Mouse (Mus musculus) lung, embryonic 14.5 days (tissue): ENCODE data around the gene Sec14l4. TPM values are rescaled to one million over a fixed set of nuclear protein-coding genes. Genes with fewer than 3 reads are reported as not detected.

Experiments used
- ATAC-seq: fragments of 200-750 bp; cut with Nextera tagmentation; 2 replicates; pipeline ENCODE4 v1.8.0; 2017; ENCODE audit warnings: mild to moderate bottlenecking, moderate TSS enrichment, moderate library complexity; ENCODE audit not compliant: insufficient read depth
- DNase-seq: peaks from one replicate; pipeline ENCODE4 v3.0.0-alpha.2; 2015
- H3K27ac ChIP-seq: fragments of 300-500 bp; sonication (generic); 2 replicates; pipeline ENCODE4 v1.5.1; 2014; ENCODE audit warnings: low read depth, mild to moderate bottlenecking, moderate library complexity
- H3K27me3 ChIP-seq: fragments of 300-500 bp; sonication (generic); 2 replicates; pipeline ENCODE4 v1.6.1; 2014; ENCODE audit warnings: low read length, control low read depth; ENCODE audit not compliant: insufficient read depth
- H3K36me3 ChIP-seq: fragments of 300-500 bp; sonication (generic); 2 replicates; pipeline ENCODE4 v1.6.1; 2014; ENCODE audit warnings: control low read depth; ENCODE audit not compliant: insufficient read depth
- H3K4me1 ChIP-seq: fragments of 300-500 bp; sonication (generic); 2 replicates; pipeline ENCODE4 v1.6.1; 2014; ENCODE audit warnings: antibody characterized with exemption, control low read depth; ENCODE audit not compliant: insufficient read depth
- H3K4me2 ChIP-seq: fragments of 300-500 bp; sonication (generic); 2 replicates; pipeline ENCODE4 v1.6.1; 2014; ENCODE audit warnings: mild to moderate bottlenecking
- H3K4me3 ChIP-seq: fragments of 300-500 bp; sonication (generic); 2 replicates; pipeline ENCODE4 v1.5.1; 2014; ENCODE audit warnings: low read depth, low read length
- H3K9ac ChIP-seq: fragments of 300-500 bp; sonication (generic); 2 replicates; pipeline ENCODE4 v1.6.1; 2014
- H3K9me3 ChIP-seq: fragments of 300-500 bp; sonication (generic); 2 replicates; pipeline ENCODE4 v1.6.1; 2016; ENCODE audit warnings: low read depth, low read length, control low read depth
- CTCF ChIP-seq: IDR thresholded peaks from 2 replicates; pipeline ENCODE4 v1.5.1; 2016; ENCODE audit warnings: antibody characterized with exemption, low read depth
- WGBS: fragments of 180-500 bp; shearing (Covaris S2); extraction: QIAGEN DNeasy Blood & Tissue Kit; methylation state at CpG from one replicate; pipeline ENCODE4 v1.1.7; 2014; 5-methylcytosine and 5-hydroxymethylcytosine counted together
- polyA plus RNA-seq: library from polyadenylated mRNA; unstranded; fragments of >200 nt; fragmentation: Nextera tagmentation; extraction: Ambion mirVana; gene quantifications from 2 replicates; pipeline ENCODE4 v1.2.1, GENCODE M21; 2014

Sec14l4 gene
- polyA plus RNA-seq, 1 experiment from 2014 or later: 4.2 TPM

DNA sequence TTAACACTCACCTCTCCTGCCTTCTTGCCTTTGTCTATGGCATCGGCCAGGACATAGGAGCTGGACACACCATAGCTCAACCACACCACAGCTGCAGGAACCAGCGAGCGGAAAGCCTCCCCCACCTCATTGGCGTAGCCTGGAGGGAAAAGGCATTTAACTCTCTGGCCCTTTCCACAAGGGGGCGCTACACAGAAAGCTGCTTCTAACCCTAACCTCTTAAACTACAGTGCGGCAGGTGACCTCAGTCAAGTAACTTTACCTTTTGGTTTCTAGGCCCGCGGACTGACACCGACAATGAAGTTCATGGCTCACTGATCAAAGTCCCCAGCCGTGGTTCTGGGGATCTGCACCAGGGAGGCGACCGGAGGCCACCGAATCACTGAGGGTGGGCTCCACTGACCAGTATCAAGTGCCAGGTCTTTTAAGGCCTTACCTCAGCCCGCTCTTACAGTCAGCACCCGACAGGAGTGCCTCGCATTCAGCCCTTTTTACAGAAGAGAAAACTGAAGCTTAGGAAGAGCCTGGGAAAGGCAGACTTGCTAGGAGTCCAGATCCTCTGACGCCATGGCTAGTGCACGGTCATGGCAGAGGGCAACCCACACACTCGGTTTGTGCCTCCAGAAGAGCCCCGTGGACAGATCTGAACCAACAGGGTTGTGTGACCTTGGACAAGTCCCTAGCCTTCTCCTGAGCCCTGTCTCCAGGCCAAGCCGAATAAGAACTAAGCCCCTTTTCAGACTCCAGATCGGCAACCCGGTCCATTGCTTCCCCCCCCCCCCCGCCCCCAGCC lies 63.3 kb downstream of the Sec14l4 start:
- peaks cover 9% of the 10 kb centered on the region; the same call in 1 of the 2 replicates for H3K36me3 ChIP-seq
- 9% methylated on average over 24 of the region's 24 CpGs for WGBS
- H3K9me3 ChIP-seq: no peaks in the 10 kb centered on the region
- H3K9ac ChIP-seq: peak overlapping the region; percentile 56
- H3K4me1 ChIP-seq: peaks cover 6% of the 10 kb centered on the region; the same call in 1 of the 2 replicates
- peak; percentile 77 for DNase-seq
- H3K4me2 ChIP-seq: peak overlapping the region; percentile 92
- no peak for ATAC-seq
- H3K27me3 ChIP-seq: no peaks in the 10 kb centered on the region
- peak overlapping the region; percentile 78 for H3K27ac ChIP-seq
- peak overlapping the region; percentile 58 for H3K4me3 ChIP-seq
- TF ChIP-seq CTCF: peak; percentile 83

DNA sequence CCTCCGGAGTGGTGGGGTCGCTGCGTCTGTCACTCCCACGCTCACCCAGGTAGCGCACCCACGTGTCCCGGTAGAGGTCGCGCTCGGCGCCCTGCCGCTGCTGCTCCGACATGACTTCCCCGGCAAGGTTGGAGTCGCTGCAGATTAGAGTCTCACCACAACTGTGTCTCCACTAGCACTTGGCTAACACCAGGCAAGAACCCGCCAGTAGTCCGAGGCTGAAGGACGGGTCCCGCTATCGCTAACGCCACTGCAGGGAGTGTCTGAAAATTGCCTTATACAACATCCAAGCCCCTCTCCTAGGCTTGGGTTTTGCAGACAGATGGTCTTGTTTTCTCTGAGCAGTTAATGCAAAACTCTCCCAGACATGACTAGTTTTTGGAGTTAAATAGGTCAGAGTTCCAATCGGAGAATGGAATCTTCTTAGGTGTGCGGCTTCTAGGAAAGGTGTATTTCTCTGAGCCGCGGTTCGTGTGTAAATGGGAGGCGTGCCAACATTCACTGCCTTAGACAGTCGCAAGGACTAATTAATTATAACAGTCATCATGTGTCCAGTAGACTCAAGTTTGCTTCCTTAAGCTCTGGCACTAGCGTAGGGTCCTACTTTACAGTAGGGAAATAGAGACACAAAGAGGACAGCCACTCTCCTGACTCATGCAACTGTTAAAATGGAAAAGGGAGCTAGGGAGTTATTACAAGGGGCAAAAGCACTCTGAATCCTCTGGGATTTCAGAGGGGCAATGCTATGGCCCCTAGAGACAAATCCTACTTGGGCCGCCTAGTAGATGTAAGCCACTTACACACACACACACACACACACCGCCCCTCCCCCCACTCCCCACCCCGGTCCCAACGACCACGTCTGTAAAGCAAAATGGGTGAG lies 64.2 kb downstream of the Sec14l4 start, which contains the start of gene Mtfp1:
Gene Mtfp1, minus strand, starts transcription at position 275 of the 883 bp plus-strand sequence.
- Histone ChIP-seq H3K4me2 (peak within 1 kb of the TSS; percentile 92), H3K9me3 (no peaks in the 10 kb centered on the region), H3K27ac (peak within 1 kb of the TSS; percentile 78), H3K9ac (peak within 1 kb of the TSS; percentile 56), H3K27me3 (no peaks in the 10 kb centered on the region), H3K36me3 (peaks cover 9% of the 10 kb centered on the region; the same call in 1 of the 2 replicates), H3K4me1 (peaks cover 6% of the 10 kb centered on the region; the same call in 1 of the 2 replicates), H3K4me3 (peak within 1 kb of the TSS; percentile 58)
- 6% methylated on average over 34 of the region's 34 CpGs for WGBS
- ATAC-seq (peak; percentile 10; the same call in 1 of the 2 replicates), DNase-seq (peak; percentile 80)
- peak; percentile 17; the same call in 1 of the 2 replicates for TF ChIP-seq CTCF

- Histone ChIP-seq H3K4me1 (peaks cover 6% of the 10 kb centered on the region; the same call in 1 of the 2 replicates), H3K9ac (peak overlapping the region; percentile 71), H3K4me2 (peak overlapping the region; percentile 92), H3K4me3 (peak overlapping the region; percentile 58), H3K36me3 (peaks cover 7% of the 10 kb centered on the region; the same call in 1 of the 2 replicates), H3K27me3 (no peaks in the 10 kb centered on the region), H3K27ac (peak overlapping the region; percentile 88), H3K9me3 (no peaks in the 10 kb centered on the region)
- 4% methylated on average over 45 of the region's 45 CpGs for WGBS
- DNase-seq: peak; percentile 99
- peak; percentile 94 for ATAC-seq
- no peak for TF ChIP-seq CTCF
Observed at GRCm38 (mm10) chr11:4096054-4096984, 65.1 kb downstream of the Sec14l4 start.

DNA sequence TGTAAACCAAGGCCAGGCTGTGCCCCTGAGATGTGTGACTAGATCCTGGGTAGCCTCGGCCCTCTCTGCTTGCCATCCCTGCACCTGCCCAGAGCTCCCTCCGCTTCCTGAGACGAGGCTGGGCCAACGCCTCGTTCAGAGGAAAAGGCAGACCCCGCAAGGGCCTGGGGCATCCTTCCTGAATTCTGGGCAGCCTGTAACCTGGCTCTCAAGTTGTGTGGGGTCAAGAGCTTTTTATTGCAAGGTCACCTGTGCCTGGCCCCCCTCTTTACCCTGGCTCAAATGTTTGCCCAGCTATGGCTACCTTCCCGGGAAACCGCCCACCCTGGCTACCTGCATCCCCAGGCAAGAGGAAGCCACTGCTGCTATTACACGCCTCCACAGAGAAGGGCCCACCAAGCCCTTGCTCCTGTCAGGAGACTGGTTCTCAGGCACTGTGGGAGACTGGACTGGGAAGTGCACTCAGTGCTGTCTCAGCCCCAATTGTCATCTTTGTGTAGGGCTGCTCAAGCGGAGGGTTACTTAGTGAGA lies 65.9 kb downstream of the Sec14l4 start:
- ATAC-seq: peak; percentile 48
- no peaks in the 10 kb centered on the region for H3K9me3 ChIP-seq

More for the DNA sequence above, 65.9 kb downstream of the Sec14l4 start:
- Histone ChIP-seq H3K9ac (peak overlapping the region; percentile 71), H3K4me2 (peak overlapping the region; percentile 92), H3K27ac (peak overlapping the region; percentile 88), H3K36me3 (no peaks in the 10 kb centered on the region), H3K4me3 (peak overlapping the region; percentile 58), H3K27me3 (no peaks in the 10 kb centered on the region), H3K4me1 (peaks cover 6% of the 10 kb centered on the region; the same call in 1 of the 2 replicates)
- 22% methylated on average over 10 of the region's 10 CpGs for WGBS
- no peak for DNase-seq
- TF ChIP-seq CTCF: no peak

Other genes with a start within 250 kb of the Sec14l4 start
- gene Osbp2, start 167.6 kb upstream of the Sec14l4 start, polyA plus RNA-seq: 0.12 and 0.46 TPM in 2 replicates
- gene 4921536K21Rik, start 136.4 kb upstream of the Sec14l4 start, polyA plus RNA-seq: 0.14 TPM in 1 of 2 replicates, not detected in the other
- gene Dusp18, start 136.2 kb upstream of the Sec14l4 start, polyA plus RNA-seq: 8.8 and 11.0 TPM in 2 replicates
- gene Slc35e4, start 116.8 kb upstream of the Sec14l4 start, polyA plus RNA-seq: 1.9 and 2.7 TPM in 2 replicates
- 37.9 and 43.2 TPM in 2 replicates for gene Tcn2, start 99.3 kb upstream of the Sec14l4 start, polyA plus RNA-seq
- 77.2 and 82.0 TPM in 2 replicates for gene Pes1, start 67.5 kb upstream of the Sec14l4 start, polyA plus RNA-seq
- 0.16 TPM in 2 replicates for gene 4930556J24Rik, start 54.7 kb upstream of the Sec14l4 start, polyA plus RNA-seq
- gene Gal3st1, start 47.8 kb upstream of the Sec14l4 start, polyA plus RNA-seq: 4.6 and 5.3 TPM in 2 replicates
- 1.2 and 1.5 TPM in 2 replicates for gene Sec14l3, start 33.4 kb downstream of the Sec14l4 start, polyA plus RNA-seq
- gene Mtfp1, start 64.0 kb downstream of the Sec14l4 start, polyA plus RNA-seq: 8.6 and 10.8 TPM in 2 replicates
- 1.5 and 1.9 TPM in 2 replicates for gene Sec14l2, start 92.0 kb downstream of the Sec14l4 start, polyA plus RNA-seq
- gene Rnf215, start 103.7 kb downstream of the Sec14l4 start, polyA plus RNA-seq: 32.6 and 33.0 TPM in 2 replicates
- gene Ccdc157, start 128.8 kb downstream of the Sec14l4 start, polyA plus RNA-seq: 5.3 and 6.6 TPM in 2 replicates
- 64.1 and 68.7 TPM in 2 replicates for gene Sf3a1, start 128.9 kb downstream of the Sec14l4 start, polyA plus RNA-seq
- gene Tbc1d10a, start 155.3 kb downstream of the Sec14l4 start, polyA plus RNA-seq: 19.6 and 20.9 TPM in 2 replicates
- 1.9 and 2.1 TPM in 2 replicates for gene Castor1, start 186.8 kb downstream of the Sec14l4 start, polyA plus RNA-seq
- gene Osm, start 205.0 kb downstream of the Sec14l4 start, polyA plus RNA-seq: not detected in 2 replicates
- 0.12 and 0.33 TPM in 2 replicates for gene Lif, start 226.1 kb downstream of the Sec14l4 start, polyA plus RNA-seq